8 mouse cellular contexts compared by ENCODE assay signal in the genomic region with DNA sequence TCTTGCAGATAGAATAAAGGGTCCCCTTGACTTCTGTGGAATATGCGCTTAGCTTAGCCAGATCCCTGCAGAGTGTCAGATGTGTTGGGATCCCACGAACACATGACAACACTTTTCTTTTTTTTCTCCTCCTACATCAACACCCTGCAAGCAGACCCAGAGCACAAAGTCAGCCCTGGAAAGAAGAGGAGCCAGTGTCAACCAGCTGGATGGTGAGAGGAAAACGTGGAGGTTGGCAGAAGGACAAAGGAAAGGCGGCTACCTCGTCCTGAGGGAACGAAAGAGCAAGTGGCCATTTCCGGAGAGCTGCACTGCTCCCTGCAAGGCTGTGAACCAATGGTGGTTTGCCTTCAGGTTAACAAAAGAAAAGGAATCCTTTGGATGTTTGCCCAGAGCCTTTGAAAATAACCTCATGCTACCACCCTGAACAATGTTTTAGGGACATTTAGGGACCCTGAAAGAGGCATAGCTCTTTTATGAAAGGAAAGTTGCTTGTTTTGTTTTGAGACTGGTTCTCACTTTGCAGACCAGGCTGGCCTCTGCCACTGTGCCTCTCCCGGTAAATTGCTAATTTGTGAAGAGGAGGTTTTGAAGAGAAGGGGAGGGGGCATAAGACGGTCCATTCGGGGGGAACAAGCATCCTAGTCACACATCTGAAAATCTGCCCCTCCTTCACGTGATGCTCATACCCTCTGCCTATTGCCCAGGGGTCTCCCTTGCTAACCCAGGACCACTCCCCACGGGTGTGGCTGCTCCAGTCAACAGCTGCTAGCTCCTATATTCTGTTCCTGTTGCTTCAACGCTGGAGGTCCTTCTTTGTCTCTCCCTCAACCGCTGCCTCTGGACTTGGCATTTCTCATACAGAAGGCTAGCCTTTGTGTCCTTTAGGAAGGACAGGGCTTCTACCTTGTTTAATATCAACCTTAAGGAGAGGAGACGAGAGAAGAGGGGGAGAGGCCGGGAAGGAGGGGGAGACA. TPM values are rescaled to one million over a fixed set of nuclear protein-coding genes. Genes with fewer than 3 reads are reported as not detected.
DNase-seq lines count a peak whose midpoint lies in the region; ATAC-seq lines count a peak whose summit lies in the region.

No protein-coding gene starts in this region.

- no peak for ATAC-seq in heart, embryonic 16.5 days (replicated peaks; ENCODE audit: extremely low read depth, insufficient read depth, low FRiP score)
- ATAC-seq in limb, embryonic 12.5 days (ENCODE audit: insufficient number of reproducible peaks, insufficient read depth, low FRiP score, low TSS enrichment, low read depth), result no peak
- ATAC-seq in neural tube, embryonic 13.5 days (ENCODE audit: low read depth), result peak; percentile 18

- DNase-seq in ovary, postnatal 36 days (ENCODE audit: low spot score), result peak; percentile 23
- no peak for DNase-seq in ovary, adult 18-20 months (ENCODE audit: low spot score)
- DNase-seq in embryo, embryonic 10.5 days (ENCODE audit: low spot score), result peak; percentile 54
- DNase-seq in spleen, adult 18-20 months, result no peak
- no peak for DNase-seq in ovary, postnatal 10 days (ENCODE audit: low spot score)

- H3K4me2 ChIP-seq in heart, embryonic 16.5 days (ENCODE audit: low read depth, low read length), result peak overlapping the region; percentile 84
- H3K4me2 ChIP-seq in limb, embryonic 12.5 days, result peak overlapping the region; percentile 65
- H3K4me2 ChIP-seq in neural tube, embryonic 13.5 days, result peak overlapping the region; percentile 58

- H3K27ac ChIP-seq in heart, embryonic 16.5 days (ENCODE audit: low read length), result peak overlapping the region; percentile 89
- H3K27ac ChIP-seq in limb, embryonic 12.5 days, result no peak overlapping the region
- H3K27ac ChIP-seq in neural tube, embryonic 13.5 days (replicated peaks), result peak overlapping the region; percentile 88

- H3K9ac ChIP-seq in heart, embryonic 16.5 days (ENCODE audit: low read length), result peak overlapping the region; percentile 3
- H3K9ac ChIP-seq in limb, embryonic 12.5 days (replicated peaks), result no peak overlapping the region; the same call in 1 of the 2 replicates
- H3K9ac ChIP-seq in neural tube, embryonic 13.5 days, result peak overlapping the region; percentile 77

- 13% methylated on average over 16 of the region's 16 CpGs for WGBS in heart, embryonic 16.5 days
- WGBS in limb, embryonic 12.5 days, result 22% methylated on average over 16 of the region's 16 CpGs
- 10% methylated on average over 16 of the region's 16 CpGs for WGBS in neural tube, embryonic 13.5 days

- H3K4me1 ChIP-seq in heart, embryonic 16.5 days (ENCODE audit: control insufficient read depth, insufficient read depth, low read length), result peaks cover 33% of the 10 kb centered on the region
- H3K4me1 ChIP-seq in limb, embryonic 12.5 days (replicated peaks), result peaks cover 36% of the 10 kb centered on the region
- peaks cover 54% of the 10 kb centered on the region for H3K4me1 ChIP-seq in neural tube, embryonic 13.5 days (replicated peaks)

- no peaks in the 10 kb centered on the region for H3K27me3 ChIP-seq in heart, embryonic 16.5 days (ENCODE audit: control insufficient read depth, insufficient read depth, low read length)
- H3K27me3 ChIP-seq in limb, embryonic 12.5 days, result no peaks in the 10 kb centered on the region; the same call in 1 of the 2 replicates
- H3K27me3 ChIP-seq in neural tube, embryonic 13.5 days, result no peaks in the 10 kb centered on the region

- H3K36me3 ChIP-seq in heart, embryonic 16.5 days (ENCODE audit: control insufficient read depth, insufficient read depth), result no peaks in the 10 kb centered on the region
- no peaks in the 10 kb centered on the region for H3K36me3 ChIP-seq in limb, embryonic 12.5 days
- no peaks in the 10 kb centered on the region for H3K36me3 ChIP-seq in neural tube, embryonic 13.5 days

- H3K4me3 ChIP-seq in heart, embryonic 16.5 days (ENCODE audit: low read length), result 0 out of 2 replicates have a peak overlapping the region, but pooled peaks have one; percentile 22
- no peak overlapping the region for H3K4me3 ChIP-seq in limb, embryonic 12.5 days (replicated peaks)
- peak overlapping the region; percentile 9; the same call in 1 of the 2 replicates for H3K4me3 ChIP-seq in neural tube, embryonic 13.5 days

- H3K9me3 ChIP-seq in heart, embryonic 16.5 days (replicated peaks; ENCODE audit: control insufficient read depth, low read length), result no peaks in the 10 kb centered on the region
- no peaks in the 10 kb centered on the region for H3K9me3 ChIP-seq in limb, embryonic 12.5 days
- no peaks in the 10 kb centered on the region for H3K9me3 ChIP-seq in neural tube, embryonic 13.5 days

RNA-seq across cellular contexts. Expression of a gene that starts 29.2 kb away (rescaled TPM):
- 86.9 and 106 TPM in 2 replicates for polyA plus RNA-seq in heart, embryonic 16.5 days (2015; fragmentation: Nextera tagmentation; extraction: Ambion mirVana)
- 67.4 and 74.0 TPM in 2 replicates for polyA plus RNA-seq in limb, embryonic 12.5 days (2016; fragmentation: Nextera tagmentation; extraction: Ambion mirVana)
- 68.9 and 85.0 TPM in 2 replicates for polyA plus RNA-seq in neural tube, embryonic 13.5 days (2015; fragmentation: Nextera tagmentation; extraction: Ambion mirVana)

Comparison
In these comparisons a context has a peak if more than half of its experiments do, and no peak if none do; other contexts are left out.
1. DNase-seq: peak in ovary, postnatal 36 days (single experiment) and embryo, embryonic 10.5 days (single experiment); none in ovary, adult 18-20 months (single experiment), spleen, adult 18-20 months (0 of 2) and ovary, postnatal 10 days (single experiment).
2. Peak in every context shown above with its lines, with median percentiles within 50 percentile points of each other: H3K4me2 ChIP-seq.